Comparison of ENCODE assay signal across 11 mouse cellular contexts in the genomic region with DNA sequence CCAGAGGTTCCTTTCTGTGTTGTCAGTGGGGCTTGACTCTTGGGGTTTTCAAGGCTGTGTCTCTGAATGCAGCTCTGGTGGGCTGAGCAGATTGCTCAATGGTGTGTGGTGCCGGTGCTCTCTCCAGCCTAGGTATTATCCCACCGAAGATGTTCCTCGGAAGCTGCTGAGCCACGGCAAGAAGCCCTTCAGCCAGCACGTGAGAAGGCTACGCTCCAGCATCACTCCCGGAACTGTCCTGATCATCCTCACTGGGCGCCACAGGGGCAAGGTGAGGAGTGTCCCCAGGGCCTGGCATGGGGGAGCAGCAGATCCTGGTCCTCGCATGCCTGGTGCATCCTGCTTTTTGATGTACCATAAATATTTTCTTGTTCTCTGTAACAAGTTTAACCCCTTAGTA. TPM values are rescaled to one million over a fixed set of nuclear protein-coding genes. Genes with fewer than 3 reads are reported as not detected.
DNase-seq lines count a peak whose midpoint lies in the region; ATAC-seq and TF ChIP-seq lines count a peak whose summit lies in the region.
"Had no signal": no experiment of that assay in that cellular context is flagged by ENCODE, and none has a peak within 500 bp of the region (broad histone marks: within the 10 kb centered on the region; RNA-seq: fewer than 3 reads in every experiment).

No protein-coding gene starts in this region.

- no peak overlapping the region for H3K4me3 ChIP-seq in heart, postnatal 0 days (ENCODE audit: low read depth, low read length)
- no peak overlapping the region for H3K4me3 ChIP-seq in stomach, embryonic 14.5 days (ENCODE audit: low read depth, low read length)
- no peak overlapping the region for H3K4me3 ChIP-seq in stomach, postnatal 0 days (ENCODE audit: low read depth, low read length)
- peak overlapping the region; percentile 94 for H3K4me3 ChIP-seq in limb, embryonic 10.5 days

- H3K27me3 ChIP-seq in heart, postnatal 0 days (ENCODE audit: control insufficient read depth, insufficient read depth, low read length): no peaks in the 10 kb centered on the region
- H3K27me3 ChIP-seq in stomach, embryonic 14.5 days (ENCODE audit: control insufficient read depth, insufficient read depth, low read length): no peaks in the 10 kb centered on the region
- no peaks in the 10 kb centered on the region for H3K27me3 ChIP-seq in stomach, postnatal 0 days (ENCODE audit: control insufficient read depth, insufficient read depth, low read length)
- H3K27me3 ChIP-seq in limb, embryonic 10.5 days (ENCODE audit: low read depth, poor library complexity, severe bottlenecking): no peaks in the 10 kb centered on the region
- H3K27me3 ChIP-seq: Patski had no signal

- ATAC-seq in heart, postnatal 0 days (ENCODE audit: insufficient read depth, low read depth): no peak
- no peak for ATAC-seq in stomach, embryonic 14.5 days (ENCODE audit: insufficient number of reproducible peaks, insufficient read depth, low FRiP score, low read depth)
- no peak for ATAC-seq in stomach, postnatal 0 days (ENCODE audit: low FRiP score, low TSS enrichment)
- ATAC-seq: inflammation-experienced regulatory T-cells, adult 6 months; Patski had no signal

- H3K27ac ChIP-seq in heart, postnatal 0 days (ENCODE audit: low read depth): no peak overlapping the region
- no peak overlapping the region for H3K27ac ChIP-seq in stomach, embryonic 14.5 days (ENCODE audit: low read length)
- no peak overlapping the region for H3K27ac ChIP-seq in stomach, postnatal 0 days (replicated peaks)
- H3K27ac ChIP-seq in limb, embryonic 10.5 days: no peak overlapping the region

- H3K4me2 ChIP-seq in heart, postnatal 0 days (ENCODE audit: low read depth, low read length): no peak overlapping the region
- H3K4me2 ChIP-seq in stomach, embryonic 14.5 days (replicated peaks; ENCODE audit: low read depth, low read length): 0 out of 2 replicates have a peak overlapping the region, but pooled peaks have one; percentile 66
- no peak overlapping the region for H3K4me2 ChIP-seq in stomach, postnatal 0 days (replicated peaks; ENCODE audit: low read depth)

- 70% methylated on average over 9 of the region's 9 CpGs for WGBS in heart, postnatal 0 days
- WGBS in stomach, embryonic 14.5 days: 78% methylated on average over 9 of the region's 9 CpGs
- WGBS in stomach, postnatal 0 days: 63% methylated on average over 9 of the region's 9 CpGs
- 88% methylated on average over 9 of the region's 9 CpGs for WGBS in limb, embryonic 10.5 days

- intact Hi-C loops in heart, postnatal 14 days (cut with DNase I): no loop called here

- 0 out of 2 replicates have a peak, but pooled peaks cover 10% of the 10 kb centered on the region for H3K4me1 ChIP-seq in heart, postnatal 0 days (ENCODE audit: control insufficient read depth, insufficient read depth)
- peaks cover 8% of the 10 kb centered on the region; the same call in 1 of the 2 replicates for H3K4me1 ChIP-seq in stomach, embryonic 14.5 days (ENCODE audit: control insufficient read depth, insufficient read depth, low read length)
- no peaks in the 10 kb centered on the region; the same call in 1 of the 2 replicates for H3K4me1 ChIP-seq in stomach, postnatal 0 days (replicated peaks; ENCODE audit: control insufficient read depth, insufficient read depth)
- peaks cover 23% of the 10 kb centered on the region for H3K4me1 ChIP-seq in limb, embryonic 10.5 days

- TF ChIP-seq CTCF in heart, postnatal 0 days (IDR thresholded peaks at IDR 0.05; ENCODE audit: low read depth): no peak
- TF ChIP-seq CTCF in stomach, postnatal 0 days (IDR thresholded peaks at IDR 0.05; ENCODE audit: low read depth): no peak

- peaks cover 59% of the 10 kb centered on the region for H3K36me3 ChIP-seq in heart, postnatal 0 days (replicated peaks; ENCODE audit: control insufficient read depth, insufficient read depth, low read length)
- peaks cover 57% of the 10 kb centered on the region for H3K36me3 ChIP-seq in stomach, embryonic 14.5 days (ENCODE audit: control insufficient read depth, insufficient read depth, low read length)
- peaks cover 21% of the 10 kb centered on the region for H3K36me3 ChIP-seq in stomach, postnatal 0 days (ENCODE audit: control insufficient read depth, insufficient read depth, low read length)
- peaks cover 64% of the 10 kb centered on the region for H3K36me3 ChIP-seq in limb, embryonic 10.5 days

- H3K9me3 ChIP-seq in heart, postnatal 0 days (replicated peaks; ENCODE audit: control insufficient read depth, low read length): no peaks in the 10 kb centered on the region
- H3K9me3 ChIP-seq in stomach, embryonic 14.5 days (ENCODE audit: control insufficient read depth, low read depth, low read length): no peaks in the 10 kb centered on the region
- no peaks in the 10 kb centered on the region for H3K9me3 ChIP-seq in stomach, postnatal 0 days (ENCODE audit: control insufficient read depth, low read length)
- no peaks in the 10 kb centered on the region for H3K9me3 ChIP-seq in limb, embryonic 10.5 days (replicated peaks)

- DNase-seq in heart, postnatal 0 days (ENCODE audit: low spot score): no peak
- DNase-seq in heart, postnatal 14 days: no peak
- DNase-seq in stomach, postnatal 0 days (ENCODE audit: low spot score): no peak
- no peak for DNase-seq in limb, embryonic 10.5 days (ENCODE audit: low spot score)
- no peak for DNase-seq in thymus, postnatal 10 days (ENCODE audit: low spot score in 2 of 2)
- no peak for DNase-seq in frontal cortex, postnatal 36 days (ENCODE audit: low spot score in 2 of 2)
- DNase-seq in layer of hippocampus, adult 8-10 months (ENCODE audit: low spot score in 2 of 2): no peak
- DNase-seq: thymus, postnatal 4 days had no signal

- no peak for TF ChIP-seq EP300 in heart, postnatal 0 days (IDR thresholded peaks at IDR 0.05; ENCODE audit: low read depth)
- no peak for TF ChIP-seq EP300 in stomach, postnatal 0 days (optimal IDR thresholded peaks at IDR 0.05)

- H3K9ac ChIP-seq in heart, postnatal 0 days (replicated peaks; ENCODE audit: low read depth, low read length): peak overlapping the region; percentile 35; the same call in 1 of the 2 replicates
- 0 out of 2 replicates have a peak overlapping the region, but pooled peaks have one; percentile 12 for H3K9ac ChIP-seq in stomach, embryonic 14.5 days (replicated peaks; ENCODE audit: low read depth, low read length)
- H3K9ac ChIP-seq in stomach, postnatal 0 days (ENCODE audit: low read length): no peak overlapping the region; the same call in 1 of the 2 replicates

RNA-seq across cellular contexts. Expression of a gene that starts 2.3 kb away (rescaled TPM):
- 472 and 482 TPM in 2 replicates for total RNA-seq in heart, postnatal 0 days (2014; rRNA removed; ENCODE audit: low replicate concordance)
- 287 and 306 TPM in 2 replicates for polyA plus RNA-seq in heart, postnatal 0 days (2015; fragmentation: Nextera tagmentation; extraction: Ambion mirVana)
- total RNA-seq in heart, postnatal 14 days (2021): 100 to 1,000 TPM; 556 to 621 TPM
- polyA plus RNA-seq in stomach, embryonic 14.5 days (2014; fragmentation: Nextera tagmentation; extraction: Ambion mirVana): 726 and 741 TPM in 2 replicates
- polyA plus RNA-seq in stomach, postnatal 0 days (2015; fragmentation: Nextera tagmentation; extraction: Ambion mirVana): 453 and 464 TPM in 2 replicates
- 661 and 766 TPM in 2 replicates for polyA plus RNA-seq in limb, embryonic 10.5 days (2016; fragmentation: Nextera tagmentation; extraction: Ambion mirVana)
- 100 to 1,000 TPM; 517 to 564 (median 525) TPM for total RNA-seq in layer of hippocampus, adult 8-10 months (2022)

RNA-seq across cellular contexts. Expression of a gene that starts 13.5 kb away (rescaled TPM):
- 18.8 and 19.5 TPM in 2 replicates for total RNA-seq in heart, postnatal 0 days (2014; rRNA removed; ENCODE audit: low replicate concordance)
- polyA plus RNA-seq in heart, postnatal 0 days (2015; fragmentation: Nextera tagmentation; extraction: Ambion mirVana): 1.8 and 2.0 TPM in 2 replicates
- 10 to 100 TPM; 25.1 to 27.6 TPM for total RNA-seq in heart, postnatal 14 days (2021)
- polyA plus RNA-seq in stomach, embryonic 14.5 days (2014; fragmentation: Nextera tagmentation; extraction: Ambion mirVana): 9.5 and 10.4 TPM in 2 replicates
- 1.7 TPM in 2 replicates for polyA plus RNA-seq in stomach, postnatal 0 days (2015; fragmentation: Nextera tagmentation; extraction: Ambion mirVana)
- 4.2 and 5.1 TPM in 2 replicates for polyA plus RNA-seq in limb, embryonic 10.5 days (2016; fragmentation: Nextera tagmentation; extraction: Ambion mirVana)
- 100 to 1,000 TPM; 147 to 191 (median 153) TPM for total RNA-seq in layer of hippocampus, adult 8-10 months (2022)

RNA-seq across cellular contexts. Expression of a gene that starts 15.3 kb away (rescaled TPM):
- total RNA-seq in heart, postnatal 0 days (2014; rRNA removed; ENCODE audit: low replicate concordance): 45.0 and 45.5 TPM in 2 replicates
- 23.9 and 24.7 TPM in 2 replicates for polyA plus RNA-seq in heart, postnatal 0 days (2015; fragmentation: Nextera tagmentation; extraction: Ambion mirVana)
- total RNA-seq in heart, postnatal 14 days (2021): 100 to 1,000 TPM; 147 to 166 TPM
- polyA plus RNA-seq in stomach, embryonic 14.5 days (2014; fragmentation: Nextera tagmentation; extraction: Ambion mirVana): 27.6 and 28.3 TPM in 2 replicates
- polyA plus RNA-seq in stomach, postnatal 0 days (2015; fragmentation: Nextera tagmentation; extraction: Ambion mirVana): 11.8 and 15.0 TPM in 2 replicates
- polyA plus RNA-seq in limb, embryonic 10.5 days (2016; fragmentation: Nextera tagmentation; extraction: Ambion mirVana): 23.6 and 24.9 TPM in 2 replicates
- total RNA-seq in layer of hippocampus, adult 8-10 months (2022): 100 to 1,000 TPM in 2 of 4 experiments, 10 to 100 TPM in 2; 97.1 to 101 (median 99.7) TPM
